Mouse (Mus musculus) adipose tissue, adult 10 weeks (tissue): ENCODE results near the gene Arl6ip6. TPM values are rescaled to one million over a fixed set of nuclear protein-coding genes. Genes with fewer than 3 reads are reported as not detected.

Experiments used
- polyA plus RNA-seq: library from polyadenylated mRNA; stranded (reverse); fragments of 350-450 nt; fragmentation: Illumina TruSeq; extraction: RNeasy Lipid Tissue Mini Kit (QIAGEN cat#74804); gene quantifications from one replicate; pipeline ENCODE4 v1.2.3, GENCODE M21; 2014; ENCODE audit warnings: low read depth, low replicate concordance

Gene Arl6ip6
- polyA plus RNA-seq: 26.4 TPM

DNA sequence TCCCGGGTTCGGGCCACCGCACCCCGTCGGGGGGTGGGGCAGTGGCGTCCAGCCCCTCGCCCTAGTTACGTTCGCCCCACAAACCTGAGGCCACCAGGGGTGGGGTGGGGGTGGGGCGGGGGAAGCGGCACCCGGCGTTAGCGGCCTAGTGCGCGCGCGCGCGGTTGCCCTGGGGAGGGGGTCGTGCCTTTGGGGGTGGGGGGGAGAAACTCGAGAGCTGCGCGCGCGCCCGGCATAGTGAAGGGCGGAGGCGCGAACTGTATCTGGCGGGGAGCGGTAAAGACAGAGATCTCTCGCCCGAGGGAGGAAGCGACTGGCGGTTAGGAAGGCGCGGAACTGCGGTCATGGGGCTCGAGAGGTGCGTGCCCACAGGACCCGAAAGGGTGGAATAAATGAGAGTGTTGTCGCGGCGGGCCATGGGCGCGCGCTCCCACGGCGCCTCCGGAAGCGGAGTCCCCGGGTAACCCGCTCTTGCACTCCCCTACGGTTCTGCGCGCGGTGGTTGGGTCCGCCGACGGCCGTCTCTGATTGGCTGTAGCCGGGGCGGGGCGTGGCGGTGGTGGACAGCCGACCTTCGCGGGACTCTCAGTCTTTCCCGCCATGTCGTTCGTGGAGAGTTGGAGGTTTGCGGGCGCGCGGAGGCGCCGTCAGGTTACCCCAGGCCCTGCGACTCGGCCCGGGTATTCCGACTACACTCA is at the start of gene Arl6ip6:
Arl6ip6 (plus strand) TSS at position 204 of the 698 bp plus-strand sequence.

DNA sequence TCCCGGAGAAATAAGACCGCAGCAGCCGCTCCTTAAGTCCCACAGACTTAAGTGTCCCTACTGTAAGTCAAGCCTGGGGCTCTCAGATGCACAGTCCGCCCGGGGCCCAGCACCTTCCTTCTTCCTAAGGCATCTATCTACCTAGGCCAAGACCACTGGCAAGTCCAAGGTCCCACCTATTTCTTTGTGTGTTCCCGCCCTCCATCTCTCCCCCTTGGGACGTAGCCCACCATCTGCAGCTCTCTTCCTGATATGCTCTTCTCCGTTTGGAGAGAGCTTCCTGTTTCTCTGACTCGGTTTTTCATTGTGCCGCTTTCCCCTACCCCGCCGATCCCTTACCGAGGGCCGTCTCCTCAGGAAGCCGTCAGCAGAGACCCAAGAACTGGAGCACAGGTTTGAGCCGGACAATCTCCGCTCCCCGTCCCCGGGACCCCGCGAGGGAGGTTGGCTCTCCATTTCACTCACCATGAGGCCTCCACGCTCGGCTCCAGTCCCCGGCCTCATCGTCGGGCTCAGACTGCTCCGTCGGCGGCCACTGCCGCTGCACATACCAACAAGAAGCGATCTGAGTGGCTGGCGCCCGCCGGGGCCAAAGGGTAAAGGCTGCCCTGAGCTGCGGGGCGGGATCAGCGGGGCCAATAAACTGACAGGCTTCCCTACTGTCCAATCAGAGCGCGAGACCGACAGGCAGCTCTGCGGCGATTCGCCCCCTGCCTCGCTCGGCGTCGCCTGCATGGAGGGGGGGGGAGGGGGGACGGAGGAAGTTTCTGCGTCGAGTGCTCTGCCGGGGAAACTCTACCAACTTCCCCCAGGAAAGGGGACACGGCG is 628 bp upstream of the Arl6ip6 start, which contains the start of gene Prpf40a:
Prpf40a (minus strand) TSS at position 601 of the 828 bp plus-strand sequence.

Other genes with a start within 250 kb of the Arl6ip6 start
- 45.6 TPM for gene Prpf40a, start 442 bp upstream of the Arl6ip6 start, polyA plus RNA-seq